ENCODE assay signal across 8 mouse cellular contexts in genomic region chr9:90053852-90054251, GRCm38 (mm10). TPM values are rescaled to one million over a fixed set of nuclear protein-coding genes. Genes with fewer than 3 reads are reported as not detected.
A peak's percentile ranks its signal among the peaks of the same experiment; 100 is the strongest.
DNase-seq lines count a peak whose midpoint lies in the region; ATAC-seq and TF ChIP-seq lines count a peak whose summit lies in the region.

Ctsh (plus strand) TSS chr9:90054152.

- H3K79me3 ChIP-seq in C2C12 (ENCODE audit: low read depth), result no peaks in the 10 kb centered on the region

- H3K4me1 ChIP-seq in E14TG2a.4 (replicated peaks; ENCODE audit: low read depth, low read length), result 0 out of 2 replicates have a peak, but pooled peaks cover 5% of the 10 kb centered on the region
- H3K4me1 ChIP-seq in forebrain, embryonic 15.5 days, result peaks cover 10% of the 10 kb centered on the region
- H3K4me1 ChIP-seq in hindbrain, embryonic 14.5 days (replicated peaks; ENCODE audit: control insufficient read depth, insufficient read depth, low read length), result peaks cover 8% of the 10 kb centered on the region; the same call in 1 of the 2 replicates
- no peaks in the 10 kb centered on the region for H3K4me1 ChIP-seq in liver, embryonic 16.5 days (ENCODE audit: control insufficient read depth, low read depth, low read length)

- no peaks in the 10 kb centered on the region for H3K36me3 ChIP-seq in C2C12 (ENCODE audit: control insufficient read depth, insufficient read depth)
- no peaks in the 10 kb centered on the region for H3K36me3 ChIP-seq in E14TG2a.4 (ENCODE audit: insufficient read depth, low read length)
- H3K36me3 ChIP-seq in forebrain, embryonic 15.5 days, result no peaks in the 10 kb centered on the region
- no peaks in the 10 kb centered on the region for H3K36me3 ChIP-seq in hindbrain, embryonic 14.5 days (replicated peaks; ENCODE audit: control insufficient read depth, insufficient read depth)
- H3K36me3 ChIP-seq in liver, embryonic 16.5 days (ENCODE audit: control insufficient read depth, insufficient read depth), result no peaks in the 10 kb centered on the region

- no peak for ATAC-seq in forebrain, embryonic 15.5 days (replicated peaks)
- no peak for ATAC-seq in hindbrain, embryonic 14.5 days (ENCODE audit: low FRiP score)
- 0 out of 2 replicates have a peak, but pooled peaks have one; percentile 4 for ATAC-seq in liver, embryonic 16.5 days (ENCODE audit: low read depth)
- ATAC-seq in megakaryocyte-erythroid progenitor cell, adult 5-6 weeks (replicated peaks; ENCODE audit: low FRiP score, low TSS enrichment, poor library complexity, severe bottlenecking), result no peak

- no peaks in the 10 kb centered on the region for H3K79me2 ChIP-seq in C2C12 (ENCODE audit: control insufficient read depth, insufficient read depth)

- no peak within 1 kb of the TSS for H3K4me3 ChIP-seq in C2C12 (ENCODE audit: insufficient read depth, poor library complexity, severe bottlenecking)
- H3K4me3 ChIP-seq in E14TG2a.4 (replicated peaks; ENCODE audit: low read length), result peak within 1 kb of the TSS; percentile 78
- H3K4me3 ChIP-seq in forebrain, embryonic 15.5 days, result peak within 1 kb of the TSS; percentile 34
- H3K4me3 ChIP-seq in hindbrain, embryonic 14.5 days (replicated peaks; ENCODE audit: low read length), result peak within 1 kb of the TSS; percentile 34
- H3K4me3 ChIP-seq in liver, embryonic 16.5 days (ENCODE audit: low read depth, low read length), result peak within 1 kb of the TSS; percentile 58

- peak within 1 kb of the TSS; percentile 19; the same call in 1 of the 2 replicates for H3K9ac ChIP-seq in forebrain, embryonic 15.5 days (replicated peaks)
- peak within 1 kb of the TSS; percentile 47 for H3K9ac ChIP-seq in hindbrain, embryonic 14.5 days
- H3K9ac ChIP-seq in liver, embryonic 16.5 days (ENCODE audit: low read depth, low read length), result peak within 1 kb of the TSS; percentile 55

- peaks cover 3% of the 10 kb centered on the region; the same call in 1 of the 2 replicates for H3K9me3 ChIP-seq in E14TG2a.4 (ENCODE audit: low read length)
- no peaks in the 10 kb centered on the region for H3K9me3 ChIP-seq in forebrain, embryonic 15.5 days
- no peaks in the 10 kb centered on the region for H3K9me3 ChIP-seq in hindbrain, embryonic 14.5 days (ENCODE audit: control insufficient read depth, low read length)
- H3K9me3 ChIP-seq in liver, embryonic 16.5 days (replicated peaks; ENCODE audit: control insufficient read depth, low read length), result no peaks in the 10 kb centered on the region

- H3ac ChIP-seq in C2C12 (ENCODE audit: control insufficient read depth, insufficient read length, low read depth), result peak within 1 kb of the TSS; percentile 45

- no peak for TF ChIP-seq CTCF in C2C12 (IDR thresholded peaks at IDR 0.05; ENCODE audit: control insufficient read depth, insufficient read depth, insufficient read length)
- TF ChIP-seq CTCF in E14TG2a.4 (conservative IDR thresholded peaks at IDR 0.05; ENCODE audit: low read length), result no peak

- H3K27me3 ChIP-seq in C2C12 (ENCODE audit: control insufficient read depth, insufficient read depth, insufficient read length), result no peaks in the 10 kb centered on the region
- peaks cover 27% of the 10 kb centered on the region for H3K27me3 ChIP-seq in E14TG2a.4 (ENCODE audit: insufficient read depth, low read length)
- H3K27me3 ChIP-seq in forebrain, embryonic 15.5 days, result no peaks in the 10 kb centered on the region; the same call in 1 of the 2 replicates
- peaks cover 5% of the 10 kb centered on the region; the same call in 1 of the 2 replicates for H3K27me3 ChIP-seq in hindbrain, embryonic 14.5 days (ENCODE audit: control insufficient read depth, insufficient read depth, low read length)
- no peaks in the 10 kb centered on the region; the same call in none of the 2 replicates for H3K27me3 ChIP-seq in liver, embryonic 16.5 days (ENCODE audit: control insufficient read depth, insufficient read depth, low read depth, low read length)

- WGBS in forebrain, embryonic 15.5 days, result 87% methylated on average over 2 of the region's 2 CpGs
- WGBS in hindbrain, embryonic 14.5 days, result 85% methylated on average over 2 of the region's 2 CpGs
- WGBS in liver, embryonic 16.5 days (ENCODE audit: insufficient replicate concordance), result 41% methylated on average over 2 of the region's 2 CpGs

- no peak for DNase-seq in hindbrain, embryonic 14.5 days (ENCODE audit: low spot score)
- DNase-seq in B cell, adult 2 months, result no peak
- DNase-seq in cerebellum, postnatal 36 days, result no peak

- H3K4me2 ChIP-seq in forebrain, embryonic 15.5 days (replicated peaks), result peak within 1 kb of the TSS; percentile 48
- H3K4me2 ChIP-seq in hindbrain, embryonic 14.5 days (replicated peaks), result peak within 1 kb of the TSS; percentile 67
- H3K4me2 ChIP-seq in liver, embryonic 16.5 days (ENCODE audit: low read depth, low read length), result peak within 1 kb of the TSS; percentile 42

- H3K27ac ChIP-seq in forebrain, embryonic 15.5 days (replicated peaks), result no peak within 1 kb of the TSS
- H3K27ac ChIP-seq in hindbrain, embryonic 14.5 days, result no peak within 1 kb of the TSS
- H3K27ac ChIP-seq in liver, embryonic 16.5 days (ENCODE audit: low read length), result peak within 1 kb of the TSS; percentile 73

TF ChIP-seq in C2C12, 6 proteins besides CTCF, POLR2A, EP300 and RAD21:
- TF ChIP-seq USF1 (IDR thresholded peaks at IDR 0.05; ENCODE audit: low read depth) (no peak), MAX (IDR thresholded peaks at IDR 0.05) (no peak), MYOG (IDR thresholded peaks at IDR 0.05; ENCODE audit: control insufficient read depth, extremely low read depth, insufficient read length) (no peak), FOSL1 (IDR thresholded peaks at IDR 0.05; ENCODE audit: insufficient read depth, low read length, poor library complexity, severe bottlenecking) (no peak), MYOD1 (IDR thresholded peaks at IDR 0.05; ENCODE audit: control insufficient read depth, insufficient read length, low read depth) (no peak), CEBPB (IDR thresholded peaks at IDR 0.05; ENCODE audit: low read depth) (no peak)

RNA-seq across cellular contexts. Expression of gene Ctsh, which starts in this region (rescaled TPM):
- 4.0 TPM for polyA plus RNA-seq in C2C12 (2012; fragmentation: generic; extraction: Trizol)
- polyA plus RNA-seq in forebrain, embryonic 15.5 days (2015; fragmentation: Nextera tagmentation; extraction: Ambion mirVana), result 16.1 and 21.9 TPM in 2 replicates
- 29.4 and 30.8 TPM in 2 replicates for polyA plus RNA-seq in hindbrain, embryonic 14.5 days (2014; fragmentation: Nextera tagmentation; extraction: Ambion mirVana)
- polyA plus RNA-seq in liver, embryonic 16.5 days (2015; fragmentation: Nextera tagmentation; extraction: Ambion mirVana), result 153 and 170 TPM in 2 replicates
- total RNA-seq in megakaryocyte-erythroid progenitor cell, adult 5-6 weeks (2014; fragmentation: Nextera tagmentation), result 0.79 and 3.5 TPM in 2 replicates
- 1.6 and 2.3 TPM in 2 replicates for total RNA-seq in megakaryocyte-erythroid progenitor cell, adult 5-6 weeks (2017)
